Mouse (Mus musculus) frontal cortex, adult 2 months (tissue): Measurements from ENCODE around the gene Nkx2-9. TPM values are rescaled to one million over a fixed set of nuclear protein-coding genes. Genes with fewer than 3 reads are reported as not detected.
A peak's percentile ranks its signal among the peaks of the same experiment; 100 is the strongest.

Experiments used
- DNase-seq, 2 experiments: peaks; one replicate each; pipeline ENCODE4 v3.0.0; 2022; ENCODE audit warnings: low spot score in 1 of 2; ENCODE audit errors: extremely low spot score in 1 of 2
- polyA plus RNA-seq: library from polyadenylated mRNA; depleted of rRNA; stranded (reverse); fragments of >200 nt; gene quantifications from 2 replicates; pipeline ENCODE4 v1.2.3, GENCODE M21; 2012; rRNA removed

The Nkx2-9 gene
- 0.48 and 0.56 TPM in 2 replicates for polyA plus RNA-seq

DNA sequence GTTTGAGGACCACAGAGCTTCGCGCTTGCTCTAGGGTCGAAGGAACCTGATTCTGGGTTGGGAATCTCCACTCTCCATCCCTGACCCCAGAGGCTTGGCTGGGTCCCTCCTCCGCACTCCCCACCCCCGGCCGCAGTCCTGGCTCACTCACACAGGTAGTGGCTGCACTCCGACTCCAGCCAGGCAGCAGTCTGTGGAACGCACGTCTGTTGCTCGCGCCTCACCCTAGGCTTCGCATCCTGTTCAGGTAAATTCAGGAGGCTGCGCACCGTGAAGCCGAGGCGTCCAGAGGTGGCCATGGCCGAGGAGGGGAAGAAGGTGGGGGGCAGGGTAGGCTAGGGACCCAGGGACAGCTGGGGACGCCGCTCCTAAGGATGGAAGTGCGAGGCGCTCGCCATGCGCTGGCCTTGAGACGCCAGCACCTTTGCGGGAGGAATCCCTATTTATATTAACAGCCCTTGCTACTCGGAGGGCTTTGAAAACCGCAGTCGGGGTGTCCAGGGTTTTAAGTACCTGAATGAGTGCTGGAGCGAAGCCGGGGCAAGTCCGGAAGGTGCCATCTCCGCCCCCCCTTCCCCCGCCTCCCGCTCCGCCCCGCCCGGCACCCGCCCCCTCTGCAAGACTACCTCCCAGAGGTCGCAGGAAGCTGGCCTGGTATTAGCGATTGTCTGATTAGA is at the start of gene Nkx2-9:
Gene Nkx2-9 (minus strand): TSS at position 524 of the 677 bp plus-strand sequence.
- DNase-seq = no peak

DNA sequence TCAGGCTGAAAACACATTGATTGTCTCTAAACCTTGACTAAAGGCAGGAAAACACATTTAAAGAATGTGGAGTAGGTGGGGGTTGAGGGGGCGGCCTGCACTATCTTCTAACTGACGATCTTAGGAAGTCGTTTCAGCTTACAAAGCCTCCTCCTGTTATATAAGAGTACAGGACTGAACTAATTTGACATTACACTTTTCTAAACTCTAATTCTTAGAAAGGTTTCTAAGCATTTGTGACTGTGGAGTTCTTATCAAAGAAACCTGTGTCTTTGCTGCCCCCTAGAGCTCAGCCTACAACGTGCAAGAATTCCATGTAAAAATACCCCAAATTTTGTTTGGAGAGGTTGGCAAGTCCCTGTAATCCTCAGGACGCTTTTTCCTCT is 24.1 kb upstream of the Nkx2-9 start:
- peak; percentile 22 to 84 for DNase-seq

- DNase-seq = peak; percentile 13 to 74
Measured at GRCm38 (mm10) chr12:56636534-56637180, 23.6 kb upstream of the Nkx2-9 start.

DNA sequence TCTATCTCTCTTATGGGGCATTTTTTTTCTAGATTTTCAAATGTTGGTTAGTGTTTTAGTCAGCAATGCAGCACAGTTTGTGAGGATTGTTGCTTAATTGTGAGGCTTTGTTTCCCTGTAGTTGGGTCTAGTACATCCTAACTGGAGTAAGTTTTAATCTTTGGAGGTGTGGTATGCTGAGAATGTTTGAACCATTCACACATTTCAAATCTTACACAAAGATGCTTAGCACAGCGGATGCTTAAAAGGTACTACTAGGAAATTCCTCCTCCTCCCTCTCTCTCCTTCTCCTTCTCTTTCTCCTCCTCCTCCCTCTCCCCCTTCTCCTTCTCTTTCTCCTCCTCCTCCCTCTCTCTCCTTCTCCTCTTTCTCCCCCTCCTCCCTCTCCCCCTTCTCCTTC is 3.0 kb upstream of the Nkx2-9 start:
- DNase-seq = no peak

- DNase-seq = no peak
Measured at GRCm38 (mm10) chr12:56615391-56615790, 2.3 kb upstream of the Nkx2-9 start.

- DNase-seq = no peak
Measured at GRCm38 (mm10) chr12:56614513-56614912, 1.4 kb upstream of the Nkx2-9 start.

DNA sequence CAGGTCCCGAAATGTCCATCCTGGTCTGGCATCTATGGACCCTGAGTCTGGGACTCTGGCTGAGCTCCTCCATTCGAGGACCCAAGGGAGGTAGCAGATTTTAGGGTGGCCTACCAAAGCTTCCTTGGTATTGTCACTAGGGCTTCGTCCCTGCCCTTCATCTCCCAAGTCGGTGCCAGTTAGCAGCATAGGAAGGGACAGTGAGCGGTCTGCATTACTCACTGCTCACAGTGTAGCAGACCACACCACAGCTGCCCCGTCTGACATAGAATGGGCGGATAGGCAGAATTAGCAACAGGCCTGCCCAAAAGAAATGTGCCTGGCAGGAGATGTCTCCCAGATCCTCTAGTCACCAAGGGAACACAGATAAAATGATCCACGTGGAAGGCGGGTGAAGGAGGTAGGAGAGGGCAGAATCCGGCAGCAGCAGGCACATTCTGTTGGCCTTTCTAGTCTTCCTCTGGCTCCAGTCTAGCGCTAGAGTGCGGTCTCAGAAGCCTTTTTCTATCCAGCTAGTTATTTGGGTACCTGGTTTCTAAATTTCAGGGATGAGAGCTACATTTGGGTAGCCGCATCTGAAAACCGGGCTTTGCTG is 929 bp upstream of the Nkx2-9 start:
- no peak for DNase-seq

DNA sequence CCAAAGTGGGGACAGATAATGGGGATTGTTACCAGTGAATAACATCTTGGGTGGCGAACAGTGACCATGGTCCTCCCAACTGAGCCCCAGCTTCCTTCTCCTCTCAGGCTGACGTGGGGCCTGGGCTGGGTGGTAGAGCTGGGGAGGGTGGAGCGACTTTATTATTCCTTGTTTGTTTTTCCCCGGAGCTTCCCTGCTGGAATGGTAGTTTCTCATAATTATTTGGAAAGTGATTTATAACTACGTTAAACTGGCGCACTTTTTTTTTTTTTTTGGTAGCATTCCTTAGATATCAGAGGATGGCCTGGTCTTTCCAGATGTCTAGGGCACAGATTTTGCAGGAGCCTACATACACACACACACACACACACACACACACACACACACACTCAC is 350 bp upstream of the Nkx2-9 start:
- DNase-seq = no peak

- no peak for DNase-seq
Measured at GRCm38 (mm10) chr12:56612349-56612735, 742 bp downstream of the Nkx2-9 start.

- DNase-seq = peak in 1 of 2 experiments; percentile 16
Measured at GRCm38 (mm10) chr12:56611504-56612348, 1.4 kb downstream of the Nkx2-9 start.

GRCm38 (mm10) chr12:56610851-56611250 is 2.2 kb downstream of the Nkx2-9 start:
- DNase-seq = no peak

GRCm38 (mm10) chr12:56591722-56592121 is 21.4 kb downstream of the Nkx2-9 start:
- DNase-seq = peak in 1 of 2 experiments; percentile 63

DNA sequence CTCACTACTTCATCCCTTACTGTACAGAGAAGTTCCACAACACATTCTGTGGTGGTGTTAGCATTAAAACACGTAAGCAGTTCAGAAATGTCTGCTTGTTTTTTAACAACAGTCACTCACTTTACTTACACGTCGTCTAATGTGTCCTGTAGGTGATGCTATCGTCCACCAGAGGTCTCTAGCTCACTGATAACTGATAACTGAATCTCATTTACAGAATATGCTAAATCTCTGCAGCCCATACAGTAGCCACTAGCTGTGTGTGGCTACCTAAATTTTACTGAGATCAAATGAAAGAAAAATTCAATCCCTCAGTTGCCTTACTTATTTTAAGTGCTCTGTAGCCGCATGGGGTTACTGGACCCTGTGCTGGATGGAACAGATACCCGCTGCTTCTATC is 25.3 kb downstream of the Nkx2-9 start:
- DNase-seq = peak in 1 of 2 experiments; percentile 57

Other genes starting within 250 kb of the Nkx2-9 start
- 0.18 and 0.36 TPM in 2 replicates for gene Nkx2-1, start 76.4 kb downstream of the Nkx2-9 start, polyA plus RNA-seq
- 0.04 TPM in 1 of 2 replicates, not detected in the other for gene Pax9, start 78.5 kb upstream of the Nkx2-9 start, polyA plus RNA-seq